Mouse (Mus musculus) kidney, postnatal 10 days (tissue): Measurements from ENCODE around the gene Pank2.
"Not testable (repeated sequence)": the region's sequence is repeated elsewhere in the genome, so short reads cannot be mapped to it uniquely, and the experiment has no call there.

Experiments used
- DNase-seq: peaks from one replicate; pipeline ENCODE4 v3.0.0; 2021; ENCODE audit warnings: mixed read lengths

Pank2 gene

GRCm38 (mm10) chr2:131261481-131262212 is 648 bp upstream of the Pank2 start:
- DNase-seq = no peak

- DNase-seq = no peak
Measured at GRCm38 (mm10) chr2:131262680-131263670, 680 bp downstream of the Pank2 start.

GRCm38 (mm10) chr2:131264027-131264426 is 1.7 kb downstream of the Pank2 start:
- DNase-seq = no peak

- no peak for DNase-seq
Measured at GRCm38 (mm10) chr2:131265056-131265455, 2.8 kb downstream of the Pank2 start.

GRCm38 (mm10) chr2:131275493-131275892 is 13.2 kb downstream of the Pank2 start:
- DNase-seq = no peak

GRCm38 (mm10) chr2:131276722-131277121 is 14.4 kb downstream of the Pank2 start:
- no peak for DNase-seq

- no peak for DNase-seq
Measured at GRCm38 (mm10) chr2:131281596-131281995, 19.3 kb downstream of the Pank2 start.

GRCm38 (mm10) chr2:131286276-131286675 is 24.0 kb downstream of the Pank2 start:
- no peak for DNase-seq

GRCm38 (mm10) chr2:131290669-131291068 is 28.4 kb downstream of the Pank2 start:
- no peak for DNase-seq

GRCm38 (mm10) chr2:131296746-131297261 is 34.5 kb downstream of the Pank2 start:
- no peak for DNase-seq

GRCm38 (mm10) chr2:131298674-131299073 is 36.4 kb downstream of the Pank2 start:
- DNase-seq = not testable (repeated sequence)

GRCm38 (mm10) chr2:131300485-131300884 is 38.2 kb downstream of the Pank2 start:
- no peak for DNase-seq

- no peak for DNase-seq
Measured at GRCm38 (mm10) chr2:131301635-131302034, 39.3 kb downstream of the Pank2 start.

- DNase-seq = no peak
Measured at GRCm38 (mm10) chr2:131304497-131304896, 42.2 kb downstream of the Pank2 start.

- DNase-seq = peak; percentile 19
Measured at GRCm38 (mm10) chr2:131305226-131305625, 42.9 kb downstream of the Pank2 start.

GRCm38 (mm10) chr2:131307391-131307790 is 45.1 kb downstream of the Pank2 start:
- no peak for DNase-seq

- no peak for DNase-seq
Measured at GRCm38 (mm10) chr2:131307822-131308221, 45.5 kb downstream of the Pank2 start.

GRCm38 (mm10) chr2:131309296-131309695 is 47.0 kb downstream of the Pank2 start:
- peak; percentile 33 for DNase-seq

- no peak for DNase-seq
Measured at GRCm38 (mm10) chr2:131316167-131316566, 53.9 kb downstream of the Pank2 start.

GRCm38 (mm10) chr2:131319401-131319800 is 57.1 kb downstream of the Pank2 start:
- DNase-seq = no peak

GRCm38 (mm10) chr2:131321192-131321591 is 58.9 kb downstream of the Pank2 start:
- not testable (repeated sequence) for DNase-seq

GRCm38 (mm10) chr2:131323675-131324074 is 61.4 kb downstream of the Pank2 start:
- DNase-seq = no peak

- DNase-seq = no peak
Measured at GRCm38 (mm10) chr2:131326044-131326443, 63.7 kb downstream of the Pank2 start.
